Mouse (Mus musculus): ENCODE results near the gene D930048N14Rik. TPM values are rescaled to one million over a fixed set of nuclear protein-coding genes. Genes with fewer than 3 reads are reported as not detected.
"Not testable (repeated sequence)": the region's sequence is repeated elsewhere in the genome, so short reads cannot be mapped to it uniquely, and the experiment has no call there.

Gene D930048N14Rik
- polyA plus RNA-seq, 1 experiment = 5.3 TPM

DNA sequence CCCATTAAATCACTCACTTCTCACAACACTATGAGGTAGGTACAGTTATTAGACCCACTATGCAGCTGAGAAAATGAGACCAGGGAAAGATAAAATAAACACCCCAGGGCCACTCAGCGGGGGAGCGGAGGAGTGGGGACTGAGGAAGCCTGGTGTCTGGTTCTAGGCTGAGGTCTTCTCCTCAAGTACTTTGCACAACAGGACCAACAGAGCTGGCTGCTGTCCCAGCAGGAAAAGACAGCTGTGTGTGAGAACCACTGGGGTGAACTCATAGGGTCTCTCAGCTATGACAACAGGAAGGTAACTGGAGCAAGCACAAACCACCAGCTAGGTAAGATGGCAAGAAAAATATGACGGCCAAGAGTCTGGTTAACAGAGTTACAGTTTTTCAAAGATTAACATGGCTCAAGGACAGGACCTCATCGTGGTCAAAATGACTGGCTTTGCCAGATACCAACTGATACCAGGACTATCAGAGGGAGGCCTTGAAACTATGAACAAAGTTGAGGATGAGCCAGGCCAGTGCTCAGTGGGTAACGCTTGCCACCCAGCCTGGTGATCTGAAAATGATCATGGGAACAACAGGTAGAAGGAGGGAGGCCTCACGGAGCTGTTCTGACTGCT is 18.5 kb upstream of the D930048N14Rik start:
- Histone ChIP-seq H3K36me3 (ENCODE audit: control insufficient read depth, insufficient read depth, low read length) (no peaks in the 10 kb centered on the region; the same call in 1 of the 2 replicates), H3K4me3 (ENCODE audit: control insufficient read depth, low read depth, low read length) (no peak overlapping the region), H3K27me3 (ENCODE audit: control insufficient read depth, insufficient read depth, low read length) (no peaks in the 10 kb centered on the region), H3K27ac (ENCODE audit: control insufficient read depth, insufficient read depth, low read depth, low read length) (peak overlapping the region; percentile 42), H3K4me1 (ENCODE audit: control insufficient read depth, insufficient read depth, low read length) (peaks cover 13% of the 10 kb centered on the region)
- TF ChIP-seq CTCF (IDR thresholded peaks at IDR 0.05; ENCODE audit: control insufficient read depth, insufficient read depth, insufficient replicate concordance, low read depth, low read length) (no peak), POLR2A (IDR thresholded peaks at IDR 0.05; ENCODE audit: control insufficient read depth, low read depth, low read length) (no peak)

DNA sequence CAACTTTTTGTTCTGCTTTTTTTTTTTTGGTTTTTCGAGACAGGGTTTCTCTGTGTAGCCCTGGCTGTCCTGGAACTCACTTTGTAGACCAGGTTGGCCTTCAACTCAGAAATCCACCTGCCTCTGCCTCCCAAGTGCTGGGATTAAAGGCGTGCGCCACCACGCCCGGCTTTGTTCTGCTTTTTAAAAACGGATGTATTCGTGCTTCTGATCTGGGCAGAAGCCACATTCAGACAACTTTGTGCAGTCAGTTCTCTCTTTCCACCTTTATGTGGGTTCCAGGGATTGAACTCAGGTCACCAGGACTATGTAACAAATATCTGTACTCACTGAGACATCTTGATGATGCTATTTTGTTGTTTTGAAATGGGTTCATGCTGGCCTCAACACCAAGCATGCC is 17.6 kb upstream of the D930048N14Rik start:
- not testable (repeated sequence) for H3K27ac ChIP-seq (ENCODE audit: control insufficient read depth, insufficient read depth, low read depth, low read length); H3K36me3 ChIP-seq (ENCODE audit: control insufficient read depth, insufficient read depth, low read length); H3K4me3 ChIP-seq (ENCODE audit: control insufficient read depth, low read depth, low read length)

DNA sequence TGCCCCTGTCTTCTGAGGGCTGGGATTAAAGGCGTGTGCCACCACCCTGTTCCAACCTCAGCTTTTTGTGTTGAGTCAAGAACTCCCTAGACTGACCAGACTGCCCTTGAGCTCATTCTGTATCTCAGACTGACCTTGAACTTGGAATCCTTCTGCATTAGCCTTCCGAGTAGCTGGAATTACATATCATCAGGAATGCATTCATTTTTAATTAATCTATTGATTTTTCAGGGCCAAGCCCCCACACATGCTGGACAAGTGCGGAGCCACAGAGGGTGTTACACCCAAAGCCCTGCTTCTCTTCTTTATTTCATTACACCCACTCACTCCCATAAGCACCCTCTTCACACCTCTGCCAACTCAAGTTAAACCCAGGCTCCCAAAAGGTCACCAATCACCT is 17.0 kb upstream of the D930048N14Rik start:
- H3K27ac ChIP-seq (ENCODE audit: control insufficient read depth, insufficient read depth, low read depth, low read length) = peak overlapping the region; percentile 61

More for the DNA sequence above, 17.6 kb upstream of the D930048N14Rik start:
- peaks cover 21% of the 10 kb centered on the region for H3K4me1 ChIP-seq (ENCODE audit: control insufficient read depth, insufficient read depth, low read length)
- H3K27me3 ChIP-seq (ENCODE audit: control insufficient read depth, insufficient read depth, low read length) = not testable (repeated sequence)

DNA sequence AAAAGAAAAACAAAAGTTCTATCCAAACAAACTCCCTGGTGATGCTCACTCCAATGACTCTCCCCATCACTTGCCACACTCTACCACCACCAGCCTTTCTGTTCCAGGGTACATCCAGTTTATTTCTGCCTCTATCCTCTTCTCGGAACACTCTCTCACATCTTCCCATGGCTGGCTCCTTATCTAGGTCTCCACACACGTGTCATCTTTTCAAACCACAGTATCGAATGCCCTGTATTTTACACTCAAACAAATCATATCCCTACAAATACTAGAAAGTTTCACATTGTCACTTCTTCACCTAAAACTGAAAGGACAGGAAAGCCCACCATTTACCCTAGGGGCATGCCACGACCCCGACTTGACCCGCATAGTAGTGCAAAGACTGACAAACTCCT is 15.6 kb upstream of the D930048N14Rik start:
- Histone ChIP-seq H3K4me1 (ENCODE audit: control insufficient read depth, insufficient read depth, low read length) (peaks cover 21% of the 10 kb centered on the region), H3K27ac (ENCODE audit: control insufficient read depth, insufficient read depth, low read depth, low read length) (peak overlapping the region; percentile 88), H3K27me3 (ENCODE audit: control insufficient read depth, insufficient read depth, low read length) (no peaks in the 10 kb centered on the region), H3K36me3 (ENCODE audit: control insufficient read depth, insufficient read depth, low read length) (no peaks in the 10 kb centered on the region; the same call in 1 of the 2 replicates), H3K4me3 (ENCODE audit: control insufficient read depth, low read depth, low read length) (peak overlapping the region; percentile 98)
- TF ChIP-seq POLR2A (IDR thresholded peaks at IDR 0.05; ENCODE audit: control insufficient read depth, low read depth, low read length) = no peak
- TF ChIP-seq CTCF (IDR thresholded peaks at IDR 0.05; ENCODE audit: control insufficient read depth, insufficient read depth, insufficient replicate concordance, low read depth, low read length) = no peak

More for the DNA sequence above, 17.0 kb upstream of the D930048N14Rik start:
- Histone ChIP-seq H3K27me3 (ENCODE audit: control insufficient read depth, insufficient read depth, low read length) (no peaks in the 10 kb centered on the region), H3K4me3 (ENCODE audit: control insufficient read depth, low read depth, low read length) (no peak overlapping the region), H3K4me1 (ENCODE audit: control insufficient read depth, insufficient read depth, low read length) (peaks cover 21% of the 10 kb centered on the region), H3K36me3 (ENCODE audit: control insufficient read depth, insufficient read depth, low read length) (no peaks in the 10 kb centered on the region; the same call in 1 of the 2 replicates)
- TF ChIP-seq POLR2A (IDR thresholded peaks at IDR 0.05; ENCODE audit: control insufficient read depth, low read depth, low read length) = no peak
- no peak for TF ChIP-seq CTCF (IDR thresholded peaks at IDR 0.05; ENCODE audit: control insufficient read depth, insufficient read depth, insufficient replicate concordance, low read depth, low read length)

DNA sequence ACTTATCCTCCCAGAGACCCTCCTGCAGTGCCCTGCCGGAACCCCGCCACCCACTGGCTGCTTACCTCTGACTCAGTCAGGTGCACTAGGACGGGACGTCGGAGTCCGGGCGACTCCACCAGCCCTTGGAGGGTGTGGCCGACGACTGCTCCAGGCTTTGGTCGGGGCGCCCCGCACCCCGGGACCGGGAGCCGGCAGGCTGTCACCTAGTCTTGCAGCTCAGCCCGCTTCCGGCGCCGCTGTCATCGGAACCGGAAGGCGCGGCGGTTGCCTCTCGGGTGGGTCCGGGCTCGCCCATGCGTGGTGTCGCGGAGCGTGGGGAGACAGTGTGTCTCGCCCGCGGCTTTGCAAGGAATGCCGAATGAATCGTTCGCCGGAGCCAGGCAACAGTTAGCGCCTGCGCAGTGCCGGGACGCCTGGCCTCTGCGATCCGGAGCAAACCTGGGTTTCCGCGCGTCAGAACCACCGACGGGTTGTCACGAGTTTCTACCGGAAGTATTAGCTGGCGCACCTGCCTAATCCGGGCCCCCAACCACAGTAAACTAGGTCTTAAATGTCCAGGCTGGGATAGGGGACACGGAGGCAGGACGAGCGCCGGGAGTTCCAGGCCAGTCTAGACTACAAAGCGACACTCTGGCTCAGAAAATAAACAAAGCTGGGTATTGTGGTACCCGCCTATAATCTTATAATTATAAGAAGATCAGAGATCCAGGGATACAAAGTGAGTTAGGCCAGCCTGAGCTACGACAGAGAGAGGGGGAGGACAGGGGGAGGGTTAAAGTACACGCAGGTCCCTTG is 15.0 kb upstream of the D930048N14Rik start, which contains the start of gene Rmnd5b:
Gene Rmnd5b (minus strand): TSS at position 372 of the 798 bp plus-strand sequence.
- Histone ChIP-seq H3K4me1 (ENCODE audit: control insufficient read depth, insufficient read depth, low read length) (peaks cover 21% of the 10 kb centered on the region), H3K27ac (ENCODE audit: control insufficient read depth, insufficient read depth, low read depth, low read length) (peak within 1 kb of the TSS; percentile 88), H3K36me3 (ENCODE audit: control insufficient read depth, insufficient read depth, low read length) (no peaks in the 10 kb centered on the region; the same call in 1 of the 2 replicates), H3K4me3 (ENCODE audit: control insufficient read depth, low read depth, low read length) (peak within 1 kb of the TSS; percentile 98), H3K27me3 (ENCODE audit: control insufficient read depth, insufficient read depth, low read length) (no peaks in the 10 kb centered on the region)
- no peak for TF ChIP-seq CTCF (IDR thresholded peaks at IDR 0.05; ENCODE audit: control insufficient read depth, insufficient read depth, insufficient replicate concordance, low read depth, low read length)
- TF ChIP-seq POLR2A (IDR thresholded peaks at IDR 0.05; ENCODE audit: control insufficient read depth, low read depth, low read length) = peak; percentile 68; the same call in 1 of the 2 replicates

DNA sequence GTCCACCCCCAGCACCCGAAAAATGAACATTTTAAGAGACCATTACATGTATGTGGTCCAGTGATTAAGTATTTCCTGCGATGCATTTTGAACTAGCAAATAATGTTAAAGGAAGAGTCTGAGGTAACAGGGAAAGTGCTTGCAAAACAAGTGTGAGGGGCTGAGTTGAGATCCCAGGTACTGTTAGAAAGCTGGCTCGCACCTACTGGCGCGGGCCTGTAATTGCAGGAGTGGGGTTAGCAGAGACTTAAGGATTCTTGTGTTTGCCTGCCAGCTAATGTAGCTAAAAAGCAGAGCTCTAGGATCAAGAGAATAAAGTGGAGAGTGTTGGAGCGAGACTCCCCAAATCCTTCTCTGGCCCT is 14.4 kb upstream of the D930048N14Rik start:
- peak overlapping the region; percentile 88 for H3K27ac ChIP-seq (ENCODE audit: control insufficient read depth, insufficient read depth, low read depth, low read length)
- H3K4me1 ChIP-seq (ENCODE audit: control insufficient read depth, insufficient read depth, low read length) = peaks cover 21% of the 10 kb centered on the region
- peak; percentile 25; the same call in 1 of the 2 replicates for TF ChIP-seq CTCF (IDR thresholded peaks at IDR 0.05; ENCODE audit: control insufficient read depth, insufficient read depth, insufficient replicate concordance, low read depth, low read length)
- no peak for TF ChIP-seq POLR2A (IDR thresholded peaks at IDR 0.05; ENCODE audit: control insufficient read depth, low read depth, low read length)
- no peaks in the 10 kb centered on the region; the same call in 1 of the 2 replicates for H3K36me3 ChIP-seq (ENCODE audit: control insufficient read depth, insufficient read depth, low read length)
- H3K4me3 ChIP-seq (ENCODE audit: control insufficient read depth, low read depth, low read length) = peak overlapping the region; percentile 98
- H3K27me3 ChIP-seq (ENCODE audit: control insufficient read depth, insufficient read depth, low read length) = no peaks in the 10 kb centered on the region

DNA sequence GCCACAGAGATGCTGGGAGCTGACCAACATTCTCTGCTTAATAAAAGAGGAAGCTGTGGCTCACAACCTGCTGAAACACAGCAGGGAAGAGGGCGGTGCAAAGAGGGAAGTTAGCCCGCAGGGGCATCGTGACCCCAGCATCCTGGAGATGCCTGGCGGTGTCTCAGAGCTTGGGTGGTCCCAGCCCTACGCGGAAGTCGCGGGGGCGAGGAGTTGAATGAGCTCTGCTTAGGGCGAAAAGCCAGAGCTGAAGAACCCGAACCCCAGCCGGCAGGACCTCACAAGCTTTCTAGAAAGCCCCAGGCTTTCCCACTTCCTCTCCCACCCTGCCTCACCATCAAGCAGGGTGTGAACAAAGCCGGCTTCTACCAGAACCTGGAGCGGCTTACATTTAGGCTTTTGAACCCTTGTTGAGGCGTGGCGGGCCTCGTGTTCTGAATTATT is 12.8 kb upstream of the D930048N14Rik start:
- no peaks in the 10 kb centered on the region for H3K27me3 ChIP-seq (ENCODE audit: control insufficient read depth, insufficient read depth, low read length)
- no peaks in the 10 kb centered on the region for H3K36me3 ChIP-seq (ENCODE audit: control insufficient read depth, insufficient read depth, low read length)
- peak overlapping the region; percentile 45; the same call in 1 of the 2 replicates for H3K27ac ChIP-seq (ENCODE audit: control insufficient read depth, insufficient read depth, low read depth, low read length)
- peak overlapping the region; percentile 5; the same call in 1 of the 2 replicates for H3K4me3 ChIP-seq (ENCODE audit: control insufficient read depth, low read depth, low read length)
- H3K4me1 ChIP-seq (ENCODE audit: control insufficient read depth, insufficient read depth, low read length) = peaks cover 18% of the 10 kb centered on the region
- TF ChIP-seq CTCF (IDR thresholded peaks at IDR 0.05; ENCODE audit: control insufficient read depth, insufficient read depth, insufficient replicate concordance, low read depth, low read length) = no peak
- TF ChIP-seq POLR2A (IDR thresholded peaks at IDR 0.05; ENCODE audit: control insufficient read depth, low read depth, low read length) = 0 out of 2 replicates have a peak, but pooled peaks have one; percentile 22
